Mouse (Mus musculus): ENCODE measurements around the gene Stx5a. TPM values are rescaled to one million over a fixed set of nuclear protein-coding genes. Genes with fewer than 3 reads are reported as not detected.

Gene Stx5a
- polyA plus RNA-seq, 1 experiment from 2014 or later, result 36.3 TPM

DNA sequence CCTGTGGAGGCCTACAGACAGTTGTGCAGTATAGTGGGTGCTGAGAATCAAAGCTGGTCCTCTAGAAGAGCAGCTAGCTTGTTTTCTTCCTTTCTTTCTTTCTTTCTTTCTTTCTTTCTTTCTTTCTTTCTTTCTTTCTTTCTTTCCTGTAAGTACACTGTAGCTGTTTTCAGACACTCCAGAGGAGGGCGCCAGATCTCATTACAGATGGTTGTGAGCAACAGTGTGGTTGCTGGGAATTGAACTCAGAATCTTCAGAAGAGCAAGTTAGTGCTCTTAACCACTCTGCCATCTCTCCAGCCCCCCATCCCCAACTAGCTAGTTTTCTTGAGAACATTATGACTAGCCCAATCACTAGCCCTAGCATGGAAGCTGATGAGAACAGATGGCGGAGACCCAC lies 19.5 kb downstream of the Stx5a start:
- WGBS (ENCODE audit: insufficient replicate concordance), result 93% methylated on average over 2 of the region's 2 CpGs
- no peak overlapping the region for H3K9ac ChIP-seq (replicated peaks)
- DNase-seq, result no peak
- H3K4me1 ChIP-seq (ENCODE audit: insufficient read depth), result peaks cover 19% of the 10 kb centered on the region
- H3K9me3 ChIP-seq (ENCODE audit: low read length), result no peaks in the 10 kb centered on the region; the same call in 1 of the 2 replicates
- no peak overlapping the region for H3K27ac ChIP-seq (ENCODE audit: low read depth)
- no peaks in the 10 kb centered on the region for H3K27me3 ChIP-seq (ENCODE audit: insufficient read depth, low read length)
- peaks cover 39% of the 10 kb centered on the region for H3K36me3 ChIP-seq (replicated peaks; ENCODE audit: insufficient read depth, low read length)
- no peak for ATAC-seq
- H3K4me2 ChIP-seq (ENCODE audit: low read depth, low read length), result no peak overlapping the region
- TF ChIP-seq EP300 (IDR thresholded peaks at IDR 0.05; ENCODE audit: low read depth) (no peak), CTCF (IDR thresholded peaks at IDR 0.05; ENCODE audit: low read depth) (peak; percentile 45)
- H3K4me3 ChIP-seq (ENCODE audit: low read depth, low read length), result no peak overlapping the region

DNA sequence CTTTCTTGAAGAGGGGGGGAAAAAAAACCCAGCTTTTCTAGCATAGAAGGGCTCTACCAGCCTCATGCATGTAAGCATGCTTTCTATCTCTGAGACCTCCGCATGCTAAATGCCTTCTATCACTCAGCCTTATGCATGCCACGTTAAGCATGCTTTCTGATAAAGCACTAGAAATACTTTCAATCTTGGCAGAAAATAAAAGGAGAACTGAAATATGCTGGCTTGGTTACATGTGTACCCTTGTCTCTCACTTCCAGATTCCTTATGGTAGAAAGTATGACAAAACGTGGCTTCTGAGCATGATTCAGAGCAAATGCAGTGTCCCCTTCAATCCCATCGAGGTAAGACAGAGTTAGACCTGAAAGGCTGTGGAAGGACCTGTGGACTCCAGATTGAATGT lies 22.1 kb downstream of the Stx5a start:
- Histone ChIP-seq H3K4me3 (ENCODE audit: low read depth, low read length) (no peak overlapping the region), H3K36me3 (replicated peaks; ENCODE audit: insufficient read depth, low read length) (peaks cover 62% of the 10 kb centered on the region), H3K4me2 (ENCODE audit: low read depth, low read length) (no peak overlapping the region), H3K9ac (replicated peaks) (no peak overlapping the region), H3K4me1 (ENCODE audit: insufficient read depth) (peaks cover 10% of the 10 kb centered on the region), H3K27ac (ENCODE audit: low read depth) (no peak overlapping the region), H3K9me3 (ENCODE audit: low read length) (no peaks in the 10 kb centered on the region; the same call in 1 of the 2 replicates), H3K27me3 (ENCODE audit: insufficient read depth, low read length) (no peaks in the 10 kb centered on the region)
- WGBS (ENCODE audit: insufficient replicate concordance), result 85% methylated on average over 4 of the region's 4 CpGs
- no peak for DNase-seq
- no peak for TF ChIP-seq CTCF (IDR thresholded peaks at IDR 0.05; ENCODE audit: low read depth)
- no peak for TF ChIP-seq EP300 (IDR thresholded peaks at IDR 0.05; ENCODE audit: low read depth)
- no peak for ATAC-seq

GRCm38 (mm10) chr19:8765562-8765961 lies 24.3 kb downstream of the Stx5a start:
- Histone ChIP-seq H3K4me3 (ENCODE audit: low read depth, low read length) (no peak overlapping the region), H3K4me1 (ENCODE audit: insufficient read depth) (peaks cover 4% of the 10 kb centered on the region; the same call in 1 of the 2 replicates), H3K9me3 (ENCODE audit: low read length) (no peaks in the 10 kb centered on the region; the same call in 1 of the 2 replicates), H3K36me3 (replicated peaks; ENCODE audit: insufficient read depth, low read length) (peaks cover 82% of the 10 kb centered on the region), H3K9ac (replicated peaks) (no peak overlapping the region), H3K4me2 (ENCODE audit: low read depth, low read length) (no peak overlapping the region), H3K27me3 (ENCODE audit: insufficient read depth, low read length) (no peaks in the 10 kb centered on the region), H3K27ac (ENCODE audit: low read depth) (no peak overlapping the region)
- DNase-seq (no peak), ATAC-seq (no peak)
- TF ChIP-seq EP300 (IDR thresholded peaks at IDR 0.05; ENCODE audit: low read depth) (no peak), CTCF (IDR thresholded peaks at IDR 0.05; ENCODE audit: low read depth) (no peak)
- 93% methylated on average over 9 of the region's 9 CpGs for WGBS (ENCODE audit: insufficient replicate concordance)

DNA sequence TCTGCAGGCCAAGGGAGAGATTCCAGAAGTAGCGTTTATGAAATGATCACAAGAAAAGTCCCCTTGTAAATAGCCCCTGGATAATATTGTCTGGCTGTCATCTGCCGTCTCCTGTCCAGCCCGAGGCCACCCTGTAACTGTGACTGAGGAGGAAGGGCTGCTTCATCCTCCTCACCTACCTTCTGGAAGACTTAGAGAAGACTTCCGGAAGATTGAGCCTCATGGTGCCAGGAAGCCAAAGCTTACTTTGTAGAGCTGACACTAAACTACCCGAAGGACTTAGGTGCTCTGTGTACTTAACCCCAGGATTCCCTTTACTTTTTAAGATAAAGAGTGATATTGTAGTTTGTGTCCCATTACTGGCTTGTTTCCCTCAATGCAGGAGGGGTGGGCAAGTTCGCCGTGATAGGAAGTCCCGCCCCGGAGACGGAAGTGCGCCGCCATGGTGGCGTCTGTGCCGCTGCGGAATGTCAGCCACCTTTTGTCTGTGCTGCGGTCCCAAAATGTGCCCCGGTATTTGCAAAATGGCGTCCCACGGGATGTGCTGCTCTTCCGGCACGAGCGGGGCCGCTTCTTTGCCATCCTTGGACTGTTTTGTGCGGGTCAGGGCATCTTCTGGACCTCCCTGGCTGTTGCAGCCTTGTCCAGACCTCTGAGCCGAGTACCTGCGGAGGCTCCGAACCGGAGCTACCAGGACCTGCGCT lies 29.5 kb downstream of the Stx5a start, which contains the start of gene Tmem223:
Gene Tmem223, plus strand, starts transcription at position 430 of the 704 bp plus-strand sequence.
- Histone ChIP-seq H3K4me1 (ENCODE audit: insufficient read depth) (peaks cover 31% of the 10 kb centered on the region), H3K4me3 (ENCODE audit: low read depth, low read length) (peak within 1 kb of the TSS; percentile 80), H3K9ac (replicated peaks) (peak within 1 kb of the TSS; percentile 86), H3K27ac (ENCODE audit: low read depth) (peak within 1 kb of the TSS; percentile 80), H3K9me3 (ENCODE audit: low read length) (no peaks in the 10 kb centered on the region), H3K36me3 (replicated peaks; ENCODE audit: insufficient read depth, low read length) (peaks cover 53% of the 10 kb centered on the region), H3K4me2 (ENCODE audit: low read depth, low read length) (peak within 1 kb of the TSS; percentile 85), H3K27me3 (ENCODE audit: insufficient read depth, low read length) (no peaks in the 10 kb centered on the region)
- DNase-seq, result peak; percentile 86
- 21% methylated on average over 29 of the region's 29 CpGs for WGBS (ENCODE audit: insufficient replicate concordance)
- peak; percentile 32; the same call in 1 of the 2 replicates for TF ChIP-seq CTCF (IDR thresholded peaks at IDR 0.05; ENCODE audit: low read depth)
- TF ChIP-seq EP300 (IDR thresholded peaks at IDR 0.05; ENCODE audit: low read depth), result no peak
- ATAC-seq, result peak; percentile 37

- WGBS (ENCODE audit: insufficient replicate concordance), result 43% methylated on average over 5 of the region's 5 CpGs
These were observed 31.8 kb downstream of the Stx5a start for GRCm38 (mm10) chr19:8772996-8773395.

GRCm38 (mm10) chr19:8773409-8773808 lies 32.2 kb downstream of the Stx5a start:
- Histone ChIP-seq H3K27me3 (ENCODE audit: insufficient read depth, low read length) (no peaks in the 10 kb centered on the region), H3K4me2 (ENCODE audit: low read depth, low read length) (peak overlapping the region; percentile 93), H3K27ac (ENCODE audit: low read depth) (peak overlapping the region; percentile 100), H3K4me1 (ENCODE audit: insufficient read depth) (peaks cover 40% of the 10 kb centered on the region), H3K9ac (replicated peaks) (peak overlapping the region; percentile 92), H3K4me3 (ENCODE audit: low read depth, low read length) (peak overlapping the region; percentile 74), H3K36me3 (replicated peaks; ENCODE audit: insufficient read depth, low read length) (peaks cover 27% of the 10 kb centered on the region), H3K9me3 (ENCODE audit: low read length) (no peaks in the 10 kb centered on the region)
- DNase-seq, result no peak
- WGBS (ENCODE audit: insufficient replicate concordance), result 33% methylated on average over 6 of the region's 6 CpGs
- ATAC-seq, result no peak
- TF ChIP-seq EP300 (IDR thresholded peaks at IDR 0.05; ENCODE audit: low read depth) (no peak), CTCF (IDR thresholded peaks at IDR 0.05; ENCODE audit: low read depth) (no peak)

More at GRCm38 (mm10) chr19:8772996-8773395, 31.8 kb downstream of the Stx5a start:
- H3K27me3 ChIP-seq (ENCODE audit: insufficient read depth, low read length), result no peaks in the 10 kb centered on the region
- no peak for DNase-seq
- TF ChIP-seq CTCF (IDR thresholded peaks at IDR 0.05; ENCODE audit: low read depth) (no peak), EP300 (IDR thresholded peaks at IDR 0.05; ENCODE audit: low read depth) (no peak)
- H3K36me3 ChIP-seq (replicated peaks; ENCODE audit: insufficient read depth, low read length), result peaks cover 30% of the 10 kb centered on the region
- peaks cover 40% of the 10 kb centered on the region for H3K4me1 ChIP-seq (ENCODE audit: insufficient read depth)
- ATAC-seq, result no peak
- H3K4me3 ChIP-seq (ENCODE audit: low read depth, low read length), result peak overlapping the region; percentile 74
- H3K9me3 ChIP-seq (ENCODE audit: low read length), result no peaks in the 10 kb centered on the region
- H3K9ac ChIP-seq (replicated peaks), result peak overlapping the region; percentile 92
- peak overlapping the region; percentile 100; the same call in 1 of the 2 replicates for H3K27ac ChIP-seq (ENCODE audit: low read depth)
- H3K4me2 ChIP-seq (ENCODE audit: low read depth, low read length), result peak overlapping the region; percentile 93

All from liver, postnatal 0 days (tissue).